Mouse (Mus musculus) adrenal gland, adult (tissue): ENCODE results near the gene Xbp1.
"Not testable (repeated sequence)": the region's sequence is repeated elsewhere in the genome, so short reads cannot be mapped to it uniquely, and the experiment has no call there.

Experiments
- DNase-seq, 2 experiments: peaks; one replicate each; pipeline ENCODE4 v3.0.0; 2022 to 2023; ENCODE audit warnings: low spot score in 1 of 2; ENCODE audit not compliant: inconsistent age in 2 of 2

The Xbp1 gene

DNA sequence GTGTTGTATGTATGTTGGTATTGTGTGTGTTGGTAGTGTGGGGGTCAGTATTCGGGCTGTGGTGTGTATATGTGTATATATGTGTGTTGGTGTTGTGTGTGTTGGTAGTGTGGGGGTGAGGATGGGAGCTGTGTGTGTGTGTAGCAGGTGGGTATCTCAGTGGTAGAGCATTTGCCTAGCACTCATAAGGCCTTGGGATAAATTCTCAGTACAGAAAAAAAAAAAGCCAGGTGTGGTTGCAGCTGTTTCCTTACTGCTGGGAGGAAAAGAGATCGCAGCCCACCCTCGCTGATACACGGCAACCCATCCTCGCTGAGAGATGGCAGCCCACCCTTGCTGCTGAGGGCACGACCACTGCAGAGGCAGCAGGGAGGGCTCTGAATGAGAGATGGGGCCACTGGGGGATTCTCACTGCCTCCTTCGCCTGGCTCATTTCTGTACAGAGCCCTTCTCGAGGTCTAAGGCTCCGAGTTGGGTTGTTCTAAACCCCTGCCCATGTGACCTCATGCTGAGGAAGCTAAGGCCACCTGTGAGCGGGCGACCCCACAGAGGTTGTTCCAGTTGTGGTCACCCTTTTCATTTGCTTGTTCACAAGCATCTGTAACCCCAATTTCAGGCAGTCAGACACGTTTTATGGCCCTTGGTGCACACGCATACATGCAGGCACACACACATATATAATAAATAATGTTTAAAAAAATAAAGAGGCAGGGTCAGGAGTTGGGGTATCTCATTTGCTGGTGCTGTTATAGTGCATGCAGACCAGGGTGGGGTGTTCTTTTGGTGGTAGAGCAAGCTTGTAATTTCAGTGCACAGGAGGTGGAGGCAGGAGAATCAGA, 19.3 kb upstream of the Xbp1 start:
- DNase-seq, result no peak

DNA sequence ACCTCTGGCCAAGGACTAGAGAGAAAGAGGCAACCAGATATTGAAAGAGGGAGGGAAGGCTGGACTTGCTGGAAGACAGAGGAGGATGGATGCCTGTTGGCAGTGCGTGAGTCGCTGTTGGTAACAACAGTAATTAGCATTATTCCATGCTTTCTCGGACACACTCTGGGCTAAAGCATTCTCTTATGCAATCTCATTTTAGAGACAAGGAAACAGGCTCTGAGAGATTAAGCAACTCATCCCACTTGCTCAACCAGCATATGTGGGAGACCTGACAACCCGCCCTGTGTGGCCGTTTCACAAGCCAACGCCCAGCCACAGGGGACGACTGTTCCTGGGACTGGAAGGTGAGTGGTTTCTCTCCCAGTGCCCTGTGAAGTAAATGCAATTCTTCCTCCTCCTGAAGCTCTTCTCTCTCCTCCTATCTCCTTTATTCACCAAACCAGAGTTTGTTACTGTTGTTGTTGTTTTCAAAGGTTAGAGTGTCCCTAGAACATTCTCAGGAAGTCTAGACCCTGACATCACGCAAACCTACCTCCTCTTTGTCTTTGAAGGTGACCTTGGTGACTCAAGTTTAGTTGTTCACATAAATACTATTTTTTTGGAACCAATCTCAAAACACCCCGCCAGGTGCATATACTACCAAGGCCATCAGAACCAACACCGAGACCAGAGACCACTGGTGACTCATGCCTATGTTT, 18.0 kb upstream of the Xbp1 start:
- DNase-seq, result peak in 1 of 2 experiments; percentile 84

DNA sequence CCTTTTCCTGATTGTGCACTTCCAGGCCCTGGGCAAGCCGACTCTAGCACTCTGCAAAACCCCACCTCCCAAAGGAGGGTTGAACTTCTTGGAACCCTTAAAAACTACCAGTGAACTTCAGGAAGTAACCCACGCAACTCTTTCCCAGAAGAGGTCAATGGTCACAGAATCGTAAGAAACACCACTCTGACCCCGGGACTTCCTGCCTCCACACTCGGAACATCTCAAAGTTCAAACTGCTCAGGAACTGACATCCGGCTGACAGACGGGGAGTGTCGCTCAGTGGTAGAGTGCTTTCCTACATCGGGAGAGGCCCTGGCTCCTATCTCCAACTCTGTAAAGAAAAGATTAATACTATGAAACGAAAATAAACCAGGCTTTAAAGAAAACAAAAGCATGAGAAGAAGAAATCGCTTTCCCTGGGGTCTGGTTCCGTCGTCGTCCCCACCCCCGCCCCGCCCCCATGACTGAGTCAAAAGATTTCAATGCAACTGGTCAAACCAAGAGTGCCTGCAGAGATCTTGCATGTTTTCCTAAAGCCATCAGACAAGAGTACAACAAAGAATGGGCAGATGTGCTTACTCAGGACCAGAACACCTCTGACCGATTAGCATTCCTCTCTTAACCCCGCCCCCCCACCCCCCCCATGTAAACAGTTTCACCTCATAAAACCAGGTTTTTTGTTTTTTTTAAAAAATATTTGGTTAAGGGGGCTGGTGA, 14.4 kb upstream of the Xbp1 start:
- peak; percentile 51 to 88 for DNase-seq

DNA sequence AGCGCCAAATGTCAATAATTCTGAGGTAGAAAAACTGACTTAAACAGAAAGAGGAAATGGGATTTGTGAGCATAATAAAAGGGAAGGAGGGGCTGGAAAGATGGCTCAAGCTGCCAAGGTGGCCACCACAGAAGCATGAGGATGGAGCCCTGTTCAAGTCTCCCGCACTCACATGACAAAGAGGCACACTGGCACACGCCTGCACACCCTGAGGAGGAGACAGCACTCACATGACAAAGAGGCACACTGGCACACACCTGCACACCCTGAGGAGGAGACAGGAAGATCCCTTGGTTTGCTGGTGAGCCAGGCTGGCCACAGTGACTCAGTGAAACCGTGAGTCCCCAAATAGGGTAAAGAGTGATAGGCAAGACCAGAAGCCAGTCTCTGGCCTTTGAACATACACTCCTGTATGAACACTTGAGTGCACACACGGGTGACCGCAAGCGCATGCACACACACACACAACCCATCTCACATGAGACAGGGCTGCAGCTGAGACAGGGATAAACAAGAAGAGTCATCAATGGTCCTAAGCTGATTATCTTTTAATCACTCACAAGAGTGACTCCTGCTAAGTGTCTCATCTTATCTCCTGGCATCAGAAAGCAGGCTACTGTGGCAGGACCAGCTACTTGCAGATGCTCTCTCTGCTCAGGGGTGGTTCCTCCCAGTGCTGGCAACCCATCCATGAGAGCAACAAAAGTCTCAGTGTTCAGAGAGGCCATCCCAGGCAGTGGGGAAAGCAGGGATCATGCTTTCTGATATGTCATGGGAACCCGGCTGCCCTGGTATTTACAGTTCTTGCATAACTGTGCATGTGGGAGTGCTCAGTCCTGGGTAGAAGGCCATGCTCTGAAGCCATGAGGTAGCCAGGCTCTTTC, 11.0 kb upstream of the Xbp1 start:
- peak in 1 of 2 experiments; percentile 66 for DNase-seq

DNA sequence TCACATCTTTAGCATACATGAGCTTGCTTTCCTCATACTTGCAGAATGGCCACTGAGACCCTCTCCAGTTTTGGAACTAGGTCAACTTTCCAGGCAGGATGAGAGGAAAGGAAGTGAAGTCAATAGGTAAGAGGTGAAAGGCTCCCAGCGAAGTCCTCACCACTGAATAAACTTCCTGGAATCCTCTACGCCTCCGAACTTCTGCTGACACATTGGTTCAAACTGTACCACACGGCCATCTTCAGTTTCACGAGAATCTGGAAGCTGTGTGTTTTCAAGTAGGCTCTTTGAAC, 10.4 kb upstream of the Xbp1 start:
- no peak for DNase-seq

DNA sequence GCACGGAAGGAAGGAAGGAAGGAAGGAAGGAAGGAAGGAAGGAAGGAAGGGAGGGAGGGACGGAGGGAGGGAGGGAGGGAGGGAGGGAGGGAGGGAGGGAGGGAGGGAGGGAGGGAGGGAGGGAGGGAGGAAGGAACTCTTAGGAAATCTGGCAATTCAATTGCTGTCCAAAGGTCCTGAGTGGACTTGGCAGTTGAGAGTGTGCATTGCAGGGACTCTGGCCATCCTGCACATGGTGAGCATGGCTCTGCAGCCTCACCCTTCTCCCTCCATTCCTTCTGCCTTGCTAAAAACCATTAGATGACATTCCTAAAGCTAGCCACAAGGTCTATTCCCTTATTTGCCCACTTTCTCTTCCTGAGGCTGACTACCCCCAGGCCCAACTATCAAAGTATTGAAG, 9.8 kb upstream of the Xbp1 start:
- DNase-seq, result not testable (repeated sequence)

DNA sequence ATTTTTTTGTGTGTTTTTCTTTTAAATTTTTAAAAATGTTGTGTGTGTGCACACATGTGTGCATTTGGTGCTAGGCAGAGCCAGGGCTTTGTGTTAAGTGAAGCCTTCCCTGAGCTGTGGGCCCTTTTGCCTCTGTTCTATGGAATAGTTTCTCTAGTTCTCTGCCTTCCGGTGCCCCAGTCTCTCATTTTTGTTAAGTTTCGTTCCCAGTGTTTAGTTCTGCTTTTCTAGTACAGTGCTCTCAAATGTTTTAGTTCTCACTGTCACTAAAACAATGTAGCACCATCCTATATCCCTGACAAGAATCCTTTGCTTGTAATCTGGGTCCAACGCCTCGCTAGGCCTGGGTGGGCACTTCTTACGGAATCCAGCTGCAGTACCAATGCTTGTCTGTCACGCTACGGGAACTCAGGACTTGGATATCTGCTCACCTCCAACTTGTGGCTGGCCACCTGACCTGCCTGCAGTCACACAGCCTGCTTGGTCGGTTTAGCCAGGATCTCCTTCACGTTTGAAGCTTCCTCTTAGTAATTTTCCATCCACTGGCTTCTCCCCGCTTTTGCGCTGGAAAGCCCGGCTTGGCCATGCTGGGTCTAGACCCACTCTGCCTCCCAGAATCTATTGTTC, 8.2 kb upstream of the Xbp1 start:
- no peak for DNase-seq

DNA sequence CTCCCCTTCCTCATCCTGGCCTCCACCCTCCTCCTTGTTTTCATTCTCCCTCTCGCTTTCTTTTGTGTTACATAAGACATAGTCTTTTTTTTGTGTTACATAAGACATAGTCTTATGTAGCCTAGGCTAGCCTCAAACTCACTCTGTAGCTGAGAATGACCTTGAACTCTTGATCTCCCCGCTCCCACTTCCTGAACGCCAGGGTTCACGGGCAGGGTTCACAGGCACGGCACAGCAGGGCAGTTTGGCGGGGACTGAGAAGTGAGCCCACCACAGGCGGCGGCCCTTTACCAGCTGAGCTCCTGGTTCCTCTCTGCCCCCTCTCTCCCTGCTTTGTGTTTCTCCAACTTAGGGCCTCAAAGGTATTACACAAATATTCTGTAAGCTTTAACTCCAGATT, 7.5 kb upstream of the Xbp1 start:
- DNase-seq, result no peak

DNA sequence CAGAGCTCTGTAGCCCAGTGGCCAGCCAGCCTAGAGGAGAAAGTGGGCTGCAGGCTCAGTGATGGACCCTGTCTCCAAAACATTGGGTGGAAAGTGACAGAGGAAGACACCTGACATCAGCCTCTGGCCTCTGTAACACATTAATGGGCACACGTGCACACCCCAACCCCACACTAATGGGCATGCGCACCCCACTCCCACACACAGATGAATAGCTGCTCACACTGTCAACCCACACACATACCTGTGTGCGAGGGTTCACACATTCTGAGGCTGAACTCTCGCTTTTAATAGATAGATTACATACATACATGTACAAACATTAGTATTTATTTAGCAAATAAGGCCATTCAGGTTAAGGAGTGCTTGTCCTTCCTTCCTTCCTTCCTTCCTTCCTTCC, 6.4 kb upstream of the Xbp1 start:
- no peak for DNase-seq

DNA sequence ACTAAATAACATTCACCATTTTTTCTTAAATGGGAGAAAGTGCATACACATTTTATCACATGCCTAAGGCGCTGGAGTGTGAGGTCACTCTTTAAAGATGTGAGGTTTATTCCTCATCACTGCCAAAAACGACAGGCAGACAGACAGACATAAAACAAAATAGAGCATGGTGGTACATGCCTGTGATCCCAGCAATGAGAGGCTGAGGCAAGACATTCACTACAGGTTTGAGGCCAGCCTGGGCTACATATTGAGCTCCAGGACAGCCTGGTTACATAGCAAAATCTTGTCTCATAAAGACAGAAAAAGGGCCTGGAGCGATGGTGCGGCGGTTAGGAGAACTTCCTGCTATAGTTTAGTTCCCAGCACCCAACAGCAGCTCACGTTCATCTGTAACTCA, 5.3 kb upstream of the Xbp1 start:
- DNase-seq, result no peak

DNA sequence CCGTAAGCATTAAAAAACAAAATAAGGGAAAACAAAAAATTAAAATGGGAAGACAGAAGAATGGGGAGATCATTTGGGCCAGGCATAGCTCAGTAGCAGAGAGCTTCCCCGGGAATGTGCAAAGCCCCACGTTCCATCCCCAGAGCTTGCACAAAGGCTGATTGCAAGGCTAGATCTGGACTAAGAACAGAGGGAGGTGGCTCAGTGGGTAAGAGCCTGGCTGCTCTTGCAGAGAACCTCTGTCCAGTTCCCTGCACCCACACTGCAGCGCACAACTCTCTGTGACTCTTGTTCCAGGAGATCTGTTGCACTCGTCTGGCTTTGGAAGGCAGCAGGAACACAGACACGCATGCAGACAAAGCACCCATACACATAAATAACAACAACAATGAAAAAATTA, 4.8 kb upstream of the Xbp1 start:
- DNase-seq, result no peak

DNA sequence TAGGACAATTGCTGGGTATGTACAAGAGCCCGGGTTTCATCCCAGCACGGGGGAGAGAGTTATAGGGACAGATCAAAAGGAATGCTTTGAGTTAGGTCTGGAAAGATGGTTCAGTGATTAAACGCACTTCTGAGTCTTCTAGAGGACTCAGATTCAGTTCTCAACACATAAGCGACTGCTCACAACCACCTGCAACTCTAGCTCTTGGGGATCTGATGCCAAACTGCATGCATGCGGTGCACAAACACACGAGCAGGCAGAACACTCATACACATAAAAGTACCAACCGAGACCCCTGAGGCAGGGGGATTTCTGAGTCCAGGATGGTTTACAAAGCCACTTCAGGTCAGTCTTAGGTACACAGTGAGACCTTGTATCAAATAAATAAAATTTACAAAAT, 4.3 kb upstream of the Xbp1 start:
- DNase-seq, result no peak

DNA sequence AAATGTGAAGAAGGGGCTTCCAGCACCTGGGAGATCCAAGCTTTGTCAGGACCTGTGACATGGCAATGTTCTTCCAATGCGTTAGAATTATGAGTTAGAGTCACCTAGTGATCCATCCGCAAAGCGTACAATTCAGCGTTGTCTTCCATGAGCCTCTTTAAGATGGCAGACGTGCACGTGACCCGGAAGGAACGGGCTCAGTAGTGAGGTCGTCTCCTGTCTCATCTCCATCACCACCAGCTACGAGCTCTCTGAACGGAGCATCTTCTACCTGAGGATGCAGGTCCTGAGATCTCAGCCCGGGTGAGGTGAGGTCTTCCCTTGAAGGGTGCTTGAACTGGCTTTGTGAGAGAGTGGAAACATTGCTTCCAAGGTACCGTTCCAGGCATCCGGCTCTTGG, 3.8 kb upstream of the Xbp1 start:
- no peak for DNase-seq

DNA sequence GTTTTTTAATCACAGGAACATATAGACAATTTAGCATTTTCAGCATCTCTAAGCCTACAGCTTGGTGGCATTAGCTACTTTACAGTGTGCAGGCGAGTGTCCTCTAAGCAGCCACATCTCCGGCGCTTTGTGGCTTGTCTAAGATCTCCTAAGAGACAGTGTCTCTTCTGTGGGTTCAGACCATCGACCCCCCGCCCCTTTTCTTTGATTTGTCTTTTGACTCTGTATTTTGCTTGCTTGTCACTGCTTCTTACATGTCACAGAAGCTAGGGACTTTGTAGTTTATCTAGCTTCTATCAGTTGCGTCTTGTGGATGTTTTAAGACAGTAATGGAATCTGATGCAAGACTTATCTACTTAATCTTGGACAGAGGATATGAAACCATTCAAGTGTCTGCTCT, 3.1 kb upstream of the Xbp1 start:
- no peak for DNase-seq

DNA sequence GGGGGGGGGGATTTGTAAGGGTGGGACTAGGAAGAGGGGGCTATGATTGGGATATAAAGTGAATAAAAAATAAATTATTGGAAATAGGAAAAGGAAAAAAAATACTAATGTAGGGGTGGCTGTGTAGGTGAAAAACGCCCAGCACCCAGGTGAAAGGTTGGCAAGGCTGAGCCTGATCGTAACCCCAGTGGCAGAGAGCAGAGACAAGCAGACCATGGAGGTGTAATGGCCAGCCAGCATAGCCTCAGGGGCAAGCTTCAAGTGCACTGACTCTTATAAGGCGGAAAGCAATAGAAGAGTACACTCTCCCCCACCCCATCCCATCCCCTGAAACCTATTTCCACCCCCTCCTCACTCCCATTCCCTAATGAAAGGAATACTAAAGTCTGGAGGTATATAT, 778 bp upstream of the Xbp1 start:
- DNase-seq, result no peak

DNA sequence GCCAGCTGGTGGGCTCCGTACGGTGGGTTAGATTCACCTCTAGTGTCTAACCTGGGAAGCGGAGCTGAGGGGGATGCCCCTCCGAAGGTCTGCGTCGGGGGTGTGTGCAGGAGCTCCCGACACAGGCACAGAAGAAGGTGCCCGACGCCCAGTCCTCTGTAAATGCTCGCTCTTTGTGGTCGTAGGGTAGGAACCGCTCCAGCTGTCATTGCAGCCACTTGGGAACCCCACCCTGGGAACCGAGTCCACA, 732 bp downstream of the Xbp1 start:
- DNase-seq, result no peak

DNA sequence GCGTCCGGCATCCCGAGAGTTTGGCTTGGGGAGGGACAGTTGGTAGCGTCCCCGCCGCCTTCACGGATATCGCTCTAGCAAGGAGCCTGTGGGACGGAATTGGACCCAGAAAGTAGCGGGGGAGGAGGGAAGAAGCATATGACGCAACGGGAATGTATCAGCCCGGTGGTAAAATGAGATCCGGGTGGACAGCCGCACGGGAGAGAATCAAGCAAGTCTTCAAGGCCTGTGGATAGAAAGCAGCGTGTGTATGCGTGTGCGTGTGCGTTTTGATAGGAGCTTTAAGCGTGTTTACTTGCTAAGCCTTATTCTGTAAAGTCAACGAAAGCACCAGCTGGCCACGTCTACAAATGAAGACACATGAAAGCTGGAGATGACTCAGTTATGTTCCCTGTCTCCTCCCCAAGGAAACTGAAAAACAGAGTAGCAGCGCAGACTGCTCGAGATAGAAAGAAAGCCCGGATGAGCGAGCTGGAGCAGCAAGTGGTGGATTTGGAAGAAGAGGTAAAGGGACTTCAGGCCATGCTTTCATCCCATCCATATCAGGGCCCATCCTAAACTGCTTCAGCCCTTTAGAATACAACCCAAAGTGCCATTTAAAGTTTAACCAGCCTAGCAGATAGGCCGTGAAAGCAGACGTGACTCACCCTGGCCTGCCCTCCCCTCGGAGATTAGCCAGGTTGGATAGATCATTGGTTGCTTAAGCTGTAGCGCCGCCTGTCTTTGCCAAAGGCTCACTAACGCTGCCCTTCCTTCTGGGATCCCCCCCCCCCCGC, 1.2 kb downstream of the Xbp1 start:
- DNase-seq, result peak; percentile 87 to 95

DNA sequence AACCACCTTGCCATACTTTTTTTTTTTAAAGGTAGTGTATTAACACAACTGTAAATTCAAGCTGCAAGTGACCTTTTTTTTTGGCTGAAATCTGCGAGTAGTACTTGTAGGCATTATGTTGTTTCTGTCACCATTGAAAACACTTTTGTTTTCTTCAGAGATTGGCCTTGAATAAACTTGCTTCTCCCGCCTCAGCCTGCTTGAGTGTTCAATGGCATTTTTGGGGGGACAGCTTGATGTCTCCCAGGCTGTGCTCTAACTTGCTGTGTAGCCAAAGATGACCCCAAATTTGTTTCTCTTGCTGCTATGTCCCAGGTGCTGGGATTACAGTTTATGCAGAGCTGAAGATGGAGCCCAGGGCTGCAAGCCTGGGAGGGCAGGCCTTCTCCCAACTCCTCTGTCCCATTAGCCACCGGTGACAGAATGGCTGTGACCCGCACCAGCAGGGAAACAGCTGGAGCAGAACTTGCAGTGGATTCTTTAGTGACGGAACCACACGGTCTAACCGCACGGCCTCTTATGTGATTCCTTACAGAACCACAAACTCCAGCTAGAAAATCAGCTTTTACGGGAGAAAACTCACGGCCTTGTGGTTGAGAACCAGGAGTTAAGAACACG, 2.4 kb downstream of the Xbp1 start:
- no peak for DNase-seq

DNA sequence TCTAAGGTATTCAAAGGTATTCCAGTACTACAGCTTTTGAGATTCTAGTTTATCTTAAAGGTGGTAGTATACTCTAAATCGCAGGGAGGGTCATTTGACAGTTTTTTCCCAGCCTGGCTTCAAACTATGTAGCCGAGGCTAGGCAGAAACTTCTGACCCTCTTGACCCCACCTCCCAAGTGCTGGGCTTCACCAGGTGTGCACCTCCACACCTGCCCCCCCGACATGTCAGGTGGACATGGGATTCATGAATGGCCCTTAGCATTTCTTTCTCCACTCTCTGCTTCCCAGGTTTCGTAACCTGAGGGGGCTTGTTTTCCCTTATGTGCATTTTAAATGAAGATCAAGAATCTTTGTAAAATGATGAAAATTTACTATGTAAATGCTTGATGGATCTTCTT, 5.0 kb downstream of the Xbp1 start:
- DNase-seq, result no peak
